Mouse (Mus musculus) forebrain, embryonic 16.5 days (tissue): ENCODE measurements at regions not wholly inside any gene's neighbourhood (a gene's known extent, or its start where the extent isn't known, plus 50 kb on each side); places are given as distances from the start of the nearest gene placed in this dataset.

Experiments
- ATAC-seq: fragments of 200-750 bp; cut with Nextera tagmentation; 2 replicates; pipeline ENCODE4 v1.8.0; 2017; ENCODE audit warnings: mild to moderate bottlenecking, moderate library complexity
- H3K27ac ChIP-seq: fragments of 300-500 bp; sonication (generic); 2 replicates; pipeline ENCODE4 v1.5.1; 2014; ENCODE audit warnings: low read length, control low read depth
- H3K27me3 ChIP-seq: fragments of 300-500 bp; sonication (generic); replicated peaks from 2 replicates; pipeline ENCODE4 v1.6.1; 2014; ENCODE audit warnings: low read length; ENCODE audit not compliant: control insufficient read depth, insufficient read depth
- H3K36me3 ChIP-seq: fragments of 300-500 bp; sonication (generic); 2 replicates; pipeline ENCODE4 v1.6.1; 2014; ENCODE audit not compliant: control insufficient read depth, insufficient read depth
- H3K4me1 ChIP-seq: fragments of 300-500 bp; sonication (generic); replicated peaks from 2 replicates; pipeline ENCODE4 v1.6.1; 2014; ENCODE audit warnings: low read length; ENCODE audit not compliant: control insufficient read depth, insufficient read depth
- H3K4me2 ChIP-seq: fragments of 300-500 bp; sonication (generic); 2 replicates; pipeline ENCODE4 v1.6.1; 2014; ENCODE audit warnings: mild to moderate bottlenecking, low read length, control low read depth
- H3K4me3 ChIP-seq: fragments of 300-500 bp; sonication (generic); replicated peaks from 2 replicates; pipeline ENCODE4 v1.5.1; 2014; ENCODE audit warnings: mild to moderate bottlenecking, low read length, control low read depth
- H3K9ac ChIP-seq: fragments of 300-500 bp; sonication (generic); replicated peaks from 2 replicates; pipeline ENCODE4 v1.6.1; 2014; ENCODE audit warnings: low read depth, low read length, control low read depth
- H3K9me3 ChIP-seq: fragments of 300-500 bp; sonication (generic); 2 replicates; pipeline ENCODE4 v1.6.1; 2016; ENCODE audit warnings: low read length; ENCODE audit not compliant: control insufficient read depth
- WGBS: fragments of 180-500 bp; shearing (Covaris S2); extraction: QIAGEN DNeasy Blood & Tissue Kit; methylation state at CpG from one replicate; pipeline ENCODE4 v1.1.7; 2014; 5-methylcytosine and 5-hydroxymethylcytosine counted together

DNA sequence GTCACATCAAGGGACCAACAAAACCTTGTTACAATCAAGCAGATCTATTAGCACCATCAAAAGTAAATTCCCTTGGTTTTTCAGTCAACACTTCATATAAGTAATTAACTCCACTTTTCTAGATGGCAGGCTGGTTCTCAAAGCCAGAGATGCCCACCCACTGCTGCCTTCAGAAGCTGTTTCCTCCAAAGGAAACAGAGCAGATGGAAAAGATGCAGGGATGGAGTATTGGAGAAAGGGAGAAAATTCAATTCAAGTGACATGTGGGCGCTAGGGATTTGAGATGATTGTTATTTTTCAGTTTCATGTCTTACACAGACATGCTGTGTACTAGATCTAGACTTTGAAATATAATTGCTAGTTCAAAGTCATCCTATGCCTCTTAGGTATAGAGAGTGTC lies 705.1 kb downstream of the Edem1 start:
- Histone ChIP-seq H3K4me2 (no peak overlapping the region), H3K4me3 (no peak overlapping the region), H3K27ac (no peak overlapping the region), H3K36me3 (no peaks in the 10 kb centered on the region), H3K9me3 (no peaks in the 10 kb centered on the region), H3K27me3 (no peaks in the 10 kb centered on the region), H3K4me1 (no peaks in the 10 kb centered on the region), H3K9ac (no peak overlapping the region)
- ATAC-seq = no peak
- WGBS = 77% methylated on average over 1 of the region's 1 CpGs

DNA sequence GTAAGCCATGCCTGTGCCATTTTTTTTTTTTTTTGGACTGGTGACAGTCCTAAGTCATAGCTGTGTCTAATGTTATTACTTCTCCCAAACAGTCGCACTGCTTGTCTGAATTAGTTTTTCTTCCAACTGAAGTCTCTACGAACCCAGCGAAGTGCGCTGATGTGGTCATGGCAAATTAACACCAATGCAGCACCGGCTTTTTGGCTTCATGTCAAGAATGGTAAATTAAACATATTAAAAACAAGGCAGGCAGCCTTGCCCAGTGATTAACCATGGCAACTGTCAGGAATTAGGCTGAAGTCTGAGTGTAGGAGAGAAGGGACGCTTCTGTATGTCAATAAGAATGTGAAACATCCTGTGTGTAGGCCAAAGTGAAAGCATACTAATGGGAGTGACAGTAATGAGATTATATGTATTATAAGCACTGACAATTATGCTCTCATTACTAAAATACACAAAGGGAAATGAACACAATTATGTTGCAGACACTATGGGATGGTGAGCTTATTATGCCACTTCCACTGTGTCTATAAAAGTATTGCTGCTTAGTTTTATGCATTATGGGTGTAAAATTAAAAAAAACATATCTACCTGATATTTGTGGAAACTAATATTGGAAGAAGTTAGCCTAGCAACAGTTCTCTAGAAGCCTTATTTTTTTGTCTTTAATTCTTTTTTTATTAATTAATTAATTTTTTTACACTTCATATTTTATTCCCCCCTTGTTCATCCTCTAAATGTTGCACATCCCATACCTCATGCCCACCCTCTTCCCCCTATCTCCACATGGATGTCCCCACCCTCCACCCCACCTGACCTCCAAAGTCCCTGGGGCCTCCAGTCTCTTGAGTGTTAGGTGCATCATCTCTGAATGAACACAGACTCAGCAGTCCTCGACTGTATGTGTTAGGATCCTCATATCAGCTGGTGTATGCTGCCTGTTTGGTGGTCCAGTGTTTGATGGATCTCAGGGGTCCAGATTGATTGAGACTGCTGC lies 714.8 kb downstream of the Edem1 start:
- H3K9me3 ChIP-seq = no peaks in the 10 kb centered on the region
- no peak overlapping the region for H3K4me3 ChIP-seq
- peak overlapping the region; percentile 16; the same call in 1 of the 2 replicates for H3K4me2 ChIP-seq
- no peaks in the 10 kb centered on the region for H3K36me3 ChIP-seq
- H3K27ac ChIP-seq = no peak overlapping the region
- H3K4me1 ChIP-seq = peaks cover 3% of the 10 kb centered on the region
- peak; percentile 94 for ATAC-seq
- H3K9ac ChIP-seq = no peak overlapping the region
- no peaks in the 10 kb centered on the region for H3K27me3 ChIP-seq
- WGBS = 32% methylated on average over 7 of the region's 7 CpGs

DNA sequence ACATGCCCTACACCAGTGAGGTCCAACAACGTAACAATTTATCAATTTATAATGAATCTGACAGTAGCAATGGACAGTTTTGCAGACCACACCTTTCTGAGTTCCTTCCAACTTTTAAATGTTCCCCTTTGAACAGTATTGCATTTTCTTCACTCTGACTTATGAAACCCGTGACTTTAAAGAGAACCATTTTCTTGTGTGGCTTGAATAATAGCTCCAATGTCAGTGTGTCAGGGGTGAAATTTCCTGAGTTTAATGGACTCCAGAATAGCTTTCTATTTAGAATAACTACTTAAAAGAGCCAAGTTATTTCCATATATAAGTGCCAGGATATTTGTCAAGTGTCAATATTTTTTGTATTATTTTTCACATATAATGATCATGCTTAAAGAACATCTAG lies 723.9 kb downstream of the Edem1 start:
- Histone ChIP-seq H3K4me2 (no peak overlapping the region), H3K4me3 (no peak overlapping the region), H3K9me3 (no peaks in the 10 kb centered on the region), H3K27me3 (no peaks in the 10 kb centered on the region), H3K4me1 (no peaks in the 10 kb centered on the region), H3K27ac (no peak overlapping the region), H3K36me3 (no peaks in the 10 kb centered on the region), H3K9ac (no peak overlapping the region)
- no peak for ATAC-seq
- 89% methylated on average over 2 of the region's 2 CpGs for whole genome bisulfite sequencing
